Mouse (Mus musculus) c-Kit-positive CD71-positive TER-119-negative erythroid progenitor cells, embryonic 14.5 days (primary cell): Measurements from ENCODE around the gene Dagla.

Source experiments
- DNase-seq: peaks from one replicate; pipeline ENCODE4 v3.0.0-alpha.2; 2013; ENCODE audit warnings: low read depth

The Dagla gene

DNA sequence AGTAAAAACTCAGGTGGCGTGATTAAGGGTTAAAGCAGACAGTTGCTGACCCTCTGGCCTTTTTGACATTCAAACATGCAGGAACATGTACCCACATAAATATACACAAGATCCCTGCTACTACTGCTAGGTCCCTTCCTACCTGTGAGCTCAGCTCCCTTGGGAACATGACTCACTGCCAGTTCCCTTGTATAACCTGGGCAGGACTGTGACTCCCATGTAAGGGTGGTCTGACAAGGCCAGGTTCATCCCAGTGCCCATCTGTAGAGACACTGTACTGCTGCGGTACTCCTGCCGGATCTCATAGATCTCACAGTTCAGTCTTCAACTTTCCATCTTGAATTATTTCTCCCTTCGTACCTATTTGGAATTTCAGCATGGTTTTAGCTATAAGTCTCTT lies 107.5 kb downstream of the Dagla start:
- no peak for DNase-seq
